Mouse (Mus musculus) Patski (cell line): ENCODE measurements around the gene Cd164. TPM values are rescaled to one million over a fixed set of nuclear protein-coding genes. Genes with fewer than 3 reads are reported as not detected.

Source experiments
- ATAC-seq: fragments of 100-300 bp; one replicate; pipeline ENCODE4 v1.8.0; 2021
- CTCF ChIA-PET: fragments of 350-600 bp; sonication (Branson Sonifier 250); formaldehyde crosslinking; loops from one replicate; lab custom pipeline; 2022; ENCODE audit warnings: inconsistent platforms; lab: Charles Lee
- POLR2A ChIA-PET: fragments of 350-600 bp; sonication (Branson Sonifier 250); formaldehyde crosslinking; loops from one replicate; lab custom pipeline; 2022; ENCODE audit warnings: antibody characterized with exemption, inconsistent platforms; lab: Charles Lee
- DNase-seq: peaks from one replicate; pipeline ENCODE4 v3.0.0-alpha.2; 2011; ENCODE audit warnings: low read depth, low spot score
- H3K27me3 ChIP-seq: fragments of 371-371 bp; one replicate; pipeline ENCODE4 v1.5.1; 2021
- CTCF ChIP-seq: fragments of 100-300 bp; IDR thresholded peaks from one replicate; pipeline ENCODE4 v1.5.1; 2021
- in situ Hi-C: fragments of 300-500 bp; cut with MboI; formaldehyde crosslinking; loops from 3 replicates; pipeline ENCODE4 v1.11.1; 2018; ENCODE audit warnings: low pct_unique_long_range_greater_than_20kb, mixed read lengths
- polyA plus RNA-seq: library from polyadenylated mRNA; unstranded; gene quantifications from one replicate; pipeline ENCODE4 v1.2.3, GENCODE M21; 2021

Gene Cd164
- polyA plus RNA-seq: 433 TPM

GRCm38 (mm10) chr10:41518981-41519618 is at the start of gene Cd164:
Cd164 (plus strand) TSS chr10:41519414.
- in situ Hi-C loops: loop anchor here (5.0 kb wide), 1 partner anchor 163 kb away; no protein-coding TSS in a partner anchor
- DNase-seq (peak; percentile 64), ATAC-seq (peak; percentile 88)
- CTCF ChIA-PET: interaction anchor here (1.2 to 9.3 kb wide), 8 partner anchors 13 to 169 kb away, joined by 3 to 63 read pairs (median 6); no protein-coding TSS in a partner anchor
- POLR2A ChIA-PET: interaction anchor here (0.6 to 3.4 kb wide), 6 partner anchors 11 to 169 kb away, joined by 3 to 32 read pairs (median 8); no protein-coding TSS in a partner anchor
- no peak for TF ChIP-seq CTCF
- H3K27me3 ChIP-seq: no peaks in the 10 kb centered on the region

- TF ChIP-seq CTCF: no peak
- in situ Hi-C loops: no loop called here
- ChIA-PET CTCF (interaction anchor here (0.9 to 1.5 kb wide), 2 partner anchors 9 to 17 kb away, joined by 3 to 4 read pairs; no protein-coding TSS in a partner anchor), POLR2A (no interaction called here)
- no peak for ATAC-seq
- H3K27me3 ChIP-seq: no peaks in the 10 kb centered on the region
- no peak for DNase-seq
Measured at GRCm38 (mm10) chr10:41470693-41471092, 48.5 kb upstream of the Cd164 start.

DNA sequence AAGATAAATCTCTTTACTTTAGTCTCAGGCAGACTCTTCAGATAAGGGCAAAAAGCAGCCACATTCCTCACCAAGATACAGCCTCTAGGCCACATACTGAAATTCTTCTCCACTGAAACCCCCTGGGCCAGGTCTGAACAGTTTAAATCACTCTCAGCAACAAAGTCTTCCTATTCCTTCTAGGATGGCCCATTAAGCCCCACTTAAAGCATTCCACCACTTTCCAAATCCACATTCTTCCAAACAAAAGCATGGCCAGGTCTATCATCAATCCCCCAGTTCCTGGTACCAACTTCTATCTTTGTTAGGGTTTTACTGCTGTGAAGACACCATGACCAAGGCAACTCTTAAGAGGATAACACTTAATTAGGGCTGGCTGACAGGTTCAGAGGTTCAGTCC is 46.7 kb upstream of the Cd164 start:
- in situ Hi-C loops: no loop called here
- no peaks in the 10 kb centered on the region for H3K27me3 ChIP-seq
- CTCF ChIA-PET: interaction anchor here (1.3 to 1.4 kb wide), 2 partner anchors 20 to 217 kb away, joined by 3 read pairs; no protein-coding TSS in a partner anchor
- DNase-seq: no peak
- ATAC-seq: no peak
- TF ChIP-seq CTCF: no peak
- POLR2A ChIA-PET: no interaction called here

- ChIA-PET POLR2A (interaction anchor here (1.2 kb wide), 1 partner anchor 20 kb away, joined by 3 read pairs; no protein-coding TSS in a partner anchor), CTCF (interaction anchor here (1.4 kb wide), 1 partner anchor 20 kb away, joined by 3 read pairs; no protein-coding TSS in a partner anchor)
- ATAC-seq (no peak), DNase-seq (no peak)
- in situ Hi-C loops: no loop called here
- no peak for TF ChIP-seq CTCF
- H3K27me3 ChIP-seq: no peaks in the 10 kb centered on the region
Measured at GRCm38 (mm10) chr10:41472962-41473481, 46.2 kb upstream of the Cd164 start.

DNA sequence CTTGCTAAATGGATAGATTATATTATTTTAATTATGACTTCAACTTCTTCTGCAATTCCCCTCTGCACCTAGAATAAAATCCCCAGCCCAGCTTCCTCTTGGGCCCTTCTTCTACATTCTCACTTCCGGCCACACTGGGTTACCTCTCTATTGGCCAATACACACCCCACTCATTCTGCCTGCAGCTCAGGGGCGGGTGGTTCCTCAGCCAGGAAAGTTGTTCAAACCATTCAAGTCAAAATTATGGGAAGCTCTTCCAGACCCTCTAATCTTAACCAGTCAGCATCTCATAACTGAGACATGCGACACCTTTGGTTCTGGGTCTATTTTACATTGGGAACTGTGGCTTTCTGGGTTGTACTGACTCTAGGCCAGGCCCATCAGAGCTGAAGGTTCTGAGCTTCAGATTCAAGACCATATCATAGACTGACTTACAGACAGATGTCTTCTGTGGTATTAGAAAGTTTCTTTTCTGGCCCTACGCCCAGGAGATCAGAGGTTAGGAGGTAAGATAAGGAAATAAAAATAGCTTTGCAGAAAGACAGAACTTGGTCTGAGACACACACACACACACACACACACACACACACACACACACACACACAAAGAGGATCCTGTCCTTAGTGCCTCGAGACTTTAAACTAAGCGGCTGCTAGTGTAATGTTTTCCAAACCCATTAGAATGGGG is 45.3 kb upstream of the Cd164 start:
- no peak for TF ChIP-seq CTCF
- ATAC-seq (no peak), DNase-seq (no peak)
- ChIA-PET CTCF (interaction anchor here (1.2 to 1.7 kb wide), 4 partner anchors 9 to 36 kb away, joined by 3 to 5 read pairs (median 4); no protein-coding TSS in a partner anchor), POLR2A (interaction anchor here (0.5 to 1.3 kb wide), 5 partner anchors 9 to 1199 kb away, joined by 3 to 4 read pairs (median 3); no protein-coding TSS in a partner anchor)
- no peaks in the 10 kb centered on the region for H3K27me3 ChIP-seq
- in situ Hi-C loops: no loop called here

GRCm38 (mm10) chr10:41474981-41475391 is 44.2 kb upstream of the Cd164 start:
- H3K27me3 ChIP-seq: no peaks in the 10 kb centered on the region
- CTCF ChIA-PET: interaction anchor here (1.3 to 1.7 kb wide), 2 partner anchors 13 to 15 kb away, joined by 4 to 5 read pairs; no protein-coding TSS in a partner anchor
- POLR2A ChIA-PET: interaction anchor here (0.7 to 1.6 kb wide), 3 partner anchors 10 to 25 kb away, joined by 3 to 9 read pairs (median 4); partner anchors contain the start of gene Zbtb24
- in situ Hi-C loops: no loop called here
- no peak for TF ChIP-seq CTCF
- DNase-seq (no peak), ATAC-seq (no peak)

DNA sequence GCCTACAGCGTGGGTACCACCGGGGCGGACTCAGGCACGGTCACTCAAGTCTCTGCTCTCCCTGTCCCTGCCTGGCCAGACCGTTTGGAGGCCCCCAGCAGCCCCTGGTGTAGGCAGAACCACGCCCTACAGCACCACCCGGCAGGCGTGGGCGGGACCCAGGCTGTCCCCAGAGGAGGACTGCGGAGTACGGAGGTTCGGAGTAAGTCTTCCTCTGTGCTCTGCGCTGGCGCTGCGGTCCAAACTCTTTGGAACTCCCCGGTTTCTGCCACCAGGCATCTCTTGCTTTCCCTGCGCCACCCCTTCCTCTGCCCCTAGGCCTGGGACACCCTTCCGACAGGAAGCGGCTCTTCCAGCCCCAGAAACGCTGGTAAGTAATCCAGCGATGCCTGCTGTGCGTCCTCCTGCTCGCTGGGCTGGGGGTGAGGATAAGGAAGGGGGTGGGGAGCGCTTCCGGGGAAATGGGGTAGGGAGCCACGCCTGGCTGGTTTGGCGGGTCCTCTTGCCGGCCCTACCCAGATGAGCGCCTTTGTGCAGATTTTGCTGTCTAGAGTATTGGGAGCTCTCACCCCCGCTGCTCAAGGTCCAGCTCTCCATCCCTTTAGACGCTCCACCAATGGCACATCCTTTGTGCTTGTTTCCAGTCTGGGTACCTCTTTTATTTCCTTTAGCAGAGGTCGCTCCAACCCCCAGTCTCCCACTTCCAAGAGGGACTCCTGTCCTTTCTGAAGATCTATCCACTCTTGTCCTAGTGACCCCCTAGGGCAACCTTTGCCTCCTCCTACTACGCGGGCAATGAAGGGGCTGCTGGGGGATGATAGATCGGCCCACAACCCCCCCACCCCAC is 42.8 kb upstream of the Cd164 start, which contains the start of gene Mical1:
Gene Mical1 (plus strand): TSS at position 144 of the 847 bp plus-strand sequence.
- DNase-seq (no peak), ATAC-seq (peak; percentile 24)
- in situ Hi-C loops: no loop called here
- ChIA-PET POLR2A (interaction anchor here (1.5 to 1.6 kb wide), 2 partner anchors 14 to 26 kb away, joined by 4 to 9 read pairs; partner anchors contain the start of genes Ppil6, Smpd2 and Zbtb24), CTCF (interaction anchor here (1.2 kb wide), 1 partner anchor 13 kb away, joined by 3 read pairs; the partner anchor contains the start of genes Ppil6 and Smpd2)
- H3K27me3 ChIP-seq: no peaks in the 10 kb centered on the region
- TF ChIP-seq CTCF: no peak

DNA sequence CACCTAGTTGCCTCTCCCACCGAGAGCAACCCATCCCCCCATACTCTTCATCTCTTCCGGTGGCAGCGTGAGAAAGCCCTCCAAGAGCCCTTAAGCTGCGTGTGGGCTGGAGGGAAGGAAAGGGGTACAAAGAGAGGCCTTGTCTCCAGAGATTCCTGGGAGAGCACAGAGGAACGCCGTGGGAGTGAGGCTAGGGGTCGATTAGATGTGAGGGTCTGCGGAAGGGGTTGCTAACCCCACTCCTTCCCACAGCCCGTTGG is 42.3 kb upstream of the Cd164 start:
- CTCF ChIA-PET: interaction anchor here (1.1 to 1.2 kb wide), 2 partner anchors 13 to 173 kb away, joined by 3 read pairs; partner anchors contain the start of genes Ak9, Ppil6 and Smpd2
- POLR2A ChIA-PET: interaction anchor here (1.5 kb wide), 1 partner anchor 14 kb away, joined by 4 read pairs; the partner anchor contains the start of genes Ppil6 and Smpd2
- TF ChIP-seq CTCF: no peak
- no peaks in the 10 kb centered on the region for H3K27me3 ChIP-seq
- DNase-seq: no peak
- in situ Hi-C loops: no loop called here
- no peak for ATAC-seq
